Mouse (Mus musculus): ENCODE results near the gene Arl16. TPM values are rescaled to one million over a fixed set of nuclear protein-coding genes. Genes with fewer than 3 reads are reported as not detected.

Gene Arl16
- polyA plus RNA-seq, 1 experiment from 2014 or later, result 50.1 TPM

GRCm38 (mm10) chr11:120490291-120491046 lies 23.1 kb upstream of the Arl16 start:
- H3K4me2 ChIP-seq, result peak overlapping the region; percentile 81
- no peaks in the 10 kb centered on the region for H3K9me3 ChIP-seq
- H3K27ac ChIP-seq, result peak overlapping the region; percentile 85
- H3K9ac ChIP-seq, result peak overlapping the region; percentile 90; the same call in 1 of the 2 replicates
- WGBS, result 30% methylated on average over 4 of the region's 4 CpGs
- ATAC-seq (ENCODE audit: low FRiP score), result no peak
- H3K4me3 ChIP-seq (replicated peaks), result 0 out of 2 replicates have a peak overlapping the region, but pooled peaks have one; percentile 91
- H3K36me3 ChIP-seq (replicated peaks), result peaks cover 56% of the 10 kb centered on the region
- H3K27me3 ChIP-seq, result no peaks in the 10 kb centered on the region
- H3K4me1 ChIP-seq, result peaks cover 41% of the 10 kb centered on the region

- Histone ChIP-seq H3K4me2 (no peak overlapping the region), H3K9me3 (no peaks in the 10 kb centered on the region), H3K36me3 (replicated peaks) (peaks cover 44% of the 10 kb centered on the region), H3K27me3 (no peaks in the 10 kb centered on the region), H3K27ac (no peak overlapping the region), H3K4me1 (peaks cover 49% of the 10 kb centered on the region), H3K4me3 (replicated peaks) (no peak overlapping the region), H3K9ac (no peak overlapping the region)
- 0 out of 2 replicates have a peak, but pooled peaks have one; percentile 1 for ATAC-seq (ENCODE audit: low FRiP score)
- 64% methylated on average over 4 of the region's 4 CpGs for WGBS
Measured at GRCm38 (mm10) chr11:120489054-120489761, 21.8 kb upstream of the Arl16 start.

- no peak overlapping the region for H3K27ac ChIP-seq
- H3K9ac ChIP-seq, result no peak overlapping the region
- H3K9me3 ChIP-seq, result no peaks in the 10 kb centered on the region
- WGBS, result 76% methylated on average over 4 of the region's 4 CpGs
- H3K4me1 ChIP-seq, result peaks cover 52% of the 10 kb centered on the region
- no peaks in the 10 kb centered on the region for H3K27me3 ChIP-seq
- no peak overlapping the region for H3K4me3 ChIP-seq (replicated peaks)
- no peak for ATAC-seq (ENCODE audit: low FRiP score)
- peaks cover 45% of the 10 kb centered on the region for H3K36me3 ChIP-seq (replicated peaks)
- no peak overlapping the region for H3K4me2 ChIP-seq
Measured at GRCm38 (mm10) chr11:120488516-120488915, 21.1 kb upstream of the Arl16 start.

GRCm38 (mm10) chr11:120485251-120485650 lies 17.8 kb upstream of the Arl16 start:
- ATAC-seq (ENCODE audit: low FRiP score), result no peak
- peak overlapping the region; percentile 89 for H3K9ac ChIP-seq
- peaks cover 77% of the 10 kb centered on the region for H3K36me3 ChIP-seq (replicated peaks)
- H3K4me2 ChIP-seq, result peak overlapping the region; percentile 91
- peak overlapping the region; percentile 99 for H3K4me3 ChIP-seq (replicated peaks)
- 0 out of 2 replicates have a peak overlapping the region, but pooled peaks have one; percentile 92 for H3K27ac ChIP-seq
- no peaks in the 10 kb centered on the region for H3K9me3 ChIP-seq
- peaks cover 28% of the 10 kb centered on the region for H3K4me1 ChIP-seq
- H3K27me3 ChIP-seq, result no peaks in the 10 kb centered on the region
- 8% methylated on average over 10 of the region's 10 CpGs for WGBS

- Histone ChIP-seq H3K36me3 (replicated peaks) (peaks cover 80% of the 10 kb centered on the region), H3K9me3 (no peaks in the 10 kb centered on the region), H3K9ac (peak within 1 kb of the TSS; percentile 89), H3K4me2 (peak within 1 kb of the TSS; percentile 91), H3K4me1 (peaks cover 24% of the 10 kb centered on the region), H3K4me3 (replicated peaks) (peak within 1 kb of the TSS; percentile 99), H3K27ac (peak within 1 kb of the TSS; percentile 92), H3K27me3 (no peaks in the 10 kb centered on the region)
- ATAC-seq (ENCODE audit: low FRiP score), result peak; percentile 95
- WGBS, result under 1% methylated on average over 60 of the region's 60 CpGs
Measured at GRCm38 (mm10) chr11:120484265-120484981, 17.0 kb upstream of the Arl16 start, which contains the start of gene Mrpl12. Gene Mrpl12, plus strand, starts transcription at chr11:120484613.

- Histone ChIP-seq H3K9ac (peak overlapping the region; percentile 89), H3K4me2 (peak overlapping the region; percentile 91), H3K27ac (peak overlapping the region; percentile 92), H3K4me3 (replicated peaks) (peak overlapping the region; percentile 99), H3K27me3 (no peaks in the 10 kb centered on the region), H3K36me3 (replicated peaks) (peaks cover 81% of the 10 kb centered on the region), H3K4me1 (peaks cover 23% of the 10 kb centered on the region), H3K9me3 (no peaks in the 10 kb centered on the region)
- WGBS, result 88% methylated on average over 7 of the region's 7 CpGs
- no peak for ATAC-seq (ENCODE audit: low FRiP score)
Measured at GRCm38 (mm10) chr11:120483448-120483934, 16.1 kb upstream of the Arl16 start.

GRCm38 (mm10) chr11:120472052-120472451 lies 4.6 kb upstream of the Arl16 start:
- Histone ChIP-seq H3K4me2 (no peak overlapping the region), H3K4me1 (peaks cover 14% of the 10 kb centered on the region), H3K27me3 (no peaks in the 10 kb centered on the region), H3K9ac (no peak overlapping the region), H3K9me3 (no peaks in the 10 kb centered on the region), H3K27ac (no peak overlapping the region), H3K4me3 (replicated peaks) (no peak overlapping the region), H3K36me3 (replicated peaks) (peaks cover 77% of the 10 kb centered on the region)
- 96% methylated on average over 6 of the region's 6 CpGs for WGBS
- ATAC-seq (ENCODE audit: low FRiP score), result no peak

GRCm38 (mm10) chr11:120467736-120468092 lies 307 bp upstream of the Arl16 start:
- H3K27ac ChIP-seq, result peak overlapping the region; percentile 56; the same call in 1 of the 2 replicates
- H3K9me3 ChIP-seq, result no peaks in the 10 kb centered on the region
- H3K27me3 ChIP-seq, result no peaks in the 10 kb centered on the region
- WGBS, result under 1% methylated on average over 33 of the region's 33 CpGs
- H3K4me1 ChIP-seq, result peaks cover 28% of the 10 kb centered on the region
- peak overlapping the region; percentile 96 for H3K4me2 ChIP-seq
- peaks cover 59% of the 10 kb centered on the region for H3K36me3 ChIP-seq (replicated peaks)
- ATAC-seq (ENCODE audit: low FRiP score), result peak; percentile 73; the same call in 1 of the 2 replicates
- peak overlapping the region; percentile 94 for H3K4me3 ChIP-seq (replicated peaks)
- H3K9ac ChIP-seq, result peak overlapping the region; percentile 86

GRCm38 (mm10) chr11:120465521-120465920 lies 1.9 kb downstream of the Arl16 start:
- no peak overlapping the region for H3K4me3 ChIP-seq (replicated peaks)
- no peak overlapping the region for H3K27ac ChIP-seq
- ATAC-seq (ENCODE audit: low FRiP score), result no peak
- peaks cover 58% of the 10 kb centered on the region for H3K36me3 ChIP-seq (replicated peaks)
- no peaks in the 10 kb centered on the region for H3K27me3 ChIP-seq
- peaks cover 28% of the 10 kb centered on the region for H3K4me1 ChIP-seq
- no peak overlapping the region for H3K4me2 ChIP-seq
- no peaks in the 10 kb centered on the region for H3K9me3 ChIP-seq
- H3K9ac ChIP-seq, result no peak overlapping the region
- WGBS, result 94% methylated on average over 4 of the region's 4 CpGs

- Histone ChIP-seq H3K9ac (no peak overlapping the region), H3K27ac (no peak overlapping the region), H3K36me3 (replicated peaks) (peaks cover 56% of the 10 kb centered on the region), H3K27me3 (no peaks in the 10 kb centered on the region), H3K4me3 (replicated peaks) (no peak overlapping the region), H3K4me1 (peaks cover 32% of the 10 kb centered on the region), H3K4me2 (no peak overlapping the region), H3K9me3 (no peaks in the 10 kb centered on the region)
- no peak for ATAC-seq (ENCODE audit: low FRiP score)
- WGBS, result 86% methylated on average over 5 of the region's 5 CpGs
Measured at GRCm38 (mm10) chr11:120464365-120464764, 3.0 kb downstream of the Arl16 start.

GRCm38 (mm10) chr11:120463536-120463935 lies 3.9 kb downstream of the Arl16 start:
- no peak overlapping the region for H3K4me2 ChIP-seq

More at GRCm38 (mm10) chr11:120463536-120463935, 3.9 kb downstream of the Arl16 start:
- Histone ChIP-seq H3K36me3 (replicated peaks) (peaks cover 55% of the 10 kb centered on the region), H3K27me3 (no peaks in the 10 kb centered on the region), H3K27ac (no peak overlapping the region), H3K4me1 (peaks cover 33% of the 10 kb centered on the region), H3K4me3 (replicated peaks) (no peak overlapping the region), H3K9ac (no peak overlapping the region), H3K9me3 (no peaks in the 10 kb centered on the region)
- no peak for ATAC-seq (ENCODE audit: low FRiP score)
- 97% methylated on average over 2 of the region's 2 CpGs for WGBS
